Mouse (Mus musculus): ENCODE results near the gene Rcbtb1. TPM values are rescaled to one million over a fixed set of nuclear protein-coding genes. Genes with fewer than 3 reads are reported as not detected.
A peak's percentile ranks its signal among the peaks of the same experiment; 100 is the strongest.
"Not testable (repeated sequence)": the region's sequence is repeated elsewhere in the genome, so short reads cannot be mapped to it uniquely, and the experiment has no call there.

Gene Rcbtb1
- polyA plus RNA-seq, 1 experiment from 2014 or later = 24.9 TPM

- Histone ChIP-seq H3K36me3 (peaks cover 30% of the 10 kb centered on the region), H3K9ac (no peak overlapping the region), H3K9me3 (no peaks in the 10 kb centered on the region), H3K27me3 (replicated peaks) (no peaks in the 10 kb centered on the region), H3K4me1 (peaks cover 14% of the 10 kb centered on the region), H3K4me2 (no peak overlapping the region), H3K4me3 (no peak overlapping the region), H3K27ac (replicated peaks) (no peak overlapping the region)
- ATAC-seq (ENCODE audit: extremely low read depth, insufficient number of reproducible peaks, low FRiP score, low TSS enrichment) = no peak
- 92% methylated on average over 2 of the region's 2 CpGs for WGBS
Observed at GRCm38 (mm10) chr14:59209816-59210215, 8.8 kb downstream of the Rcbtb1 start.

GRCm38 (mm10) chr14:59219241-59219640 lies 18.2 kb downstream of the Rcbtb1 start:
- H3K36me3 ChIP-seq = peaks cover 74% of the 10 kb centered on the region
- ATAC-seq (ENCODE audit: extremely low read depth, insufficient number of reproducible peaks, low FRiP score, low TSS enrichment) = no peak

GRCm38 (mm10) chr14:59226240-59226639 lies 25.2 kb downstream of the Rcbtb1 start:
- Histone ChIP-seq H3K4me2 (no peak overlapping the region), H3K4me3 (no peak overlapping the region), H3K27me3 (replicated peaks) (peaks cover 65% of the 10 kb centered on the region), H3K4me1 (peaks cover 7% of the 10 kb centered on the region; the same call in 1 of the 2 replicates), H3K36me3 (peaks cover 93% of the 10 kb centered on the region), H3K9me3 (no peaks in the 10 kb centered on the region), H3K27ac (replicated peaks) (no peak overlapping the region), H3K9ac (no peak overlapping the region)
- 92% methylated on average over 11 of the region's 11 CpGs for WGBS
- ATAC-seq (ENCODE audit: extremely low read depth, insufficient number of reproducible peaks, low FRiP score, low TSS enrichment) = no peak

More at GRCm38 (mm10) chr14:59219241-59219640, 18.2 kb downstream of the Rcbtb1 start:
- Histone ChIP-seq H3K27me3 (replicated peaks) (peaks cover 32% of the 10 kb centered on the region), H3K9me3 (no peaks in the 10 kb centered on the region), H3K4me3 (no peak overlapping the region), H3K9ac (no peak overlapping the region), H3K4me2 (no peak overlapping the region), H3K4me1 (no peaks in the 10 kb centered on the region), H3K27ac (replicated peaks) (no peak overlapping the region)
- WGBS = 73% methylated on average over 3 of the region's 3 CpGs

GRCm38 (mm10) chr14:59229822-59230221 lies 28.8 kb downstream of the Rcbtb1 start:
- H3K36me3 ChIP-seq = peaks cover 95% of the 10 kb centered on the region
- 88% methylated on average over 3 of the region's 3 CpGs for WGBS

GRCm38 (mm10) chr14:59230331-59230966 lies 29.4 kb downstream of the Rcbtb1 start:
- peak; percentile 46; the same call in 1 of the 2 replicates for ATAC-seq (ENCODE audit: extremely low read depth, insufficient number of reproducible peaks, low FRiP score, low TSS enrichment)
- Histone ChIP-seq H3K4me1 (peaks cover 13% of the 10 kb centered on the region; the same call in 1 of the 2 replicates), H3K4me2 (peak overlapping the region; percentile 56), H3K27ac (replicated peaks) (no peak overlapping the region), H3K9me3 (no peaks in the 10 kb centered on the region), H3K9ac (no peak overlapping the region), H3K36me3 (peaks cover 96% of the 10 kb centered on the region), H3K27me3 (replicated peaks) (peaks cover 71% of the 10 kb centered on the region), H3K4me3 (peak overlapping the region; percentile 22; the same call in 1 of the 2 replicates)
- WGBS = 53% methylated on average over 21 of the region's 21 CpGs

More at GRCm38 (mm10) chr14:59229822-59230221, 28.8 kb downstream of the Rcbtb1 start:
- H3K4me3 ChIP-seq = no peak overlapping the region
- peaks cover 71% of the 10 kb centered on the region for H3K27me3 ChIP-seq (replicated peaks)
- peaks cover 13% of the 10 kb centered on the region; the same call in 1 of the 2 replicates for H3K4me1 ChIP-seq
- no peak for ATAC-seq (ENCODE audit: extremely low read depth, insufficient number of reproducible peaks, low FRiP score, low TSS enrichment)
- no peaks in the 10 kb centered on the region for H3K9me3 ChIP-seq
- no peak overlapping the region for H3K27ac ChIP-seq (replicated peaks)
- no peak overlapping the region for H3K9ac ChIP-seq
- no peak overlapping the region for H3K4me2 ChIP-seq

- Histone ChIP-seq H3K36me3 (peaks cover 93% of the 10 kb centered on the region), H3K9ac (no peak overlapping the region), H3K27ac (replicated peaks) (no peak overlapping the region), H3K4me1 (peaks cover 13% of the 10 kb centered on the region; the same call in 1 of the 2 replicates), H3K9me3 (no peaks in the 10 kb centered on the region), H3K27me3 (replicated peaks) (peaks cover 61% of the 10 kb centered on the region), H3K4me3 (no peak overlapping the region), H3K4me2 (no peak overlapping the region)
- no peak for ATAC-seq (ENCODE audit: extremely low read depth, insufficient number of reproducible peaks, low FRiP score, low TSS enrichment)
- WGBS = 44% methylated on average over 5 of the region's 5 CpGs
Observed at GRCm38 (mm10) chr14:59232003-59232402, 31.0 kb downstream of the Rcbtb1 start.

- Histone ChIP-seq H3K9me3 (peaks cover 2% of the 10 kb centered on the region), H3K27me3 (replicated peaks) (peaks cover 45% of the 10 kb centered on the region), H3K4me1 (peaks cover 13% of the 10 kb centered on the region; the same call in 1 of the 2 replicates), H3K4me2 (no peak overlapping the region), H3K27ac (replicated peaks) (no peak overlapping the region), H3K9ac (no peak overlapping the region), H3K36me3 (peaks cover 93% of the 10 kb centered on the region), H3K4me3 (no peak overlapping the region)
- 89% methylated on average over 9 of the region's 9 CpGs for WGBS
- ATAC-seq (ENCODE audit: extremely low read depth, insufficient number of reproducible peaks, low FRiP score, low TSS enrichment) = no peak
Observed at GRCm38 (mm10) chr14:59233635-59234034, 32.6 kb downstream of the Rcbtb1 start.

- H3K4me2 ChIP-seq; H3K9me3 ChIP-seq; H3K27me3 ChIP-seq (replicated peaks); H3K9ac ChIP-seq; H3K27ac ChIP-seq (replicated peaks); H3K4me3 ChIP-seq; H3K36me3 ChIP-seq; H3K4me1 ChIP-seq; ATAC-seq (ENCODE audit: extremely low read depth, insufficient number of reproducible peaks, low FRiP score, low TSS enrichment): not testable (repeated sequence)
- 49% methylated on average over 5 of the region's 5 CpGs for WGBS
Observed at GRCm38 (mm10) chr14:59250350-59250749, 49.3 kb downstream of the Rcbtb1 start.

GRCm38 (mm10) chr14:59255861-59256260 lies 54.9 kb downstream of the Rcbtb1 start:
- H3K9ac ChIP-seq; H3K4me1 ChIP-seq; H3K4me3 ChIP-seq; ATAC-seq (ENCODE audit: extremely low read depth, insufficient number of reproducible peaks, low FRiP score, low TSS enrichment); H3K9me3 ChIP-seq; H3K27ac ChIP-seq (replicated peaks); H3K4me2 ChIP-seq; H3K36me3 ChIP-seq; H3K27me3 ChIP-seq (replicated peaks): not testable (repeated sequence)
- 77% methylated on average over 1 of the region's 1 CpGs for WGBS

- no peaks in the 10 kb centered on the region for H3K27me3 ChIP-seq (replicated peaks)
- ATAC-seq (ENCODE audit: extremely low read depth, insufficient number of reproducible peaks, low FRiP score, low TSS enrichment) = no peak
- no peak within 1 kb of the TSS for H3K27ac ChIP-seq (replicated peaks)
- no peak within 1 kb of the TSS for H3K4me2 ChIP-seq
- no peaks in the 10 kb centered on the region for H3K9me3 ChIP-seq
- H3K9ac ChIP-seq = no peak within 1 kb of the TSS
- WGBS = 56% methylated on average over 3 of the region's 3 CpGs
- no peaks in the 10 kb centered on the region for H3K36me3 ChIP-seq
- no peaks in the 10 kb centered on the region for H3K4me1 ChIP-seq
- no peak within 1 kb of the TSS for H3K4me3 ChIP-seq
Observed at GRCm38 (mm10) chr14:59260056-59260455, 59.0 kb downstream of the Rcbtb1 start, which contains the start of gene Gm6904. Gene Gm6904, minus strand, starts transcription at chr14:59260216.

- not testable (repeated sequence) for H3K9me3 ChIP-seq; H3K27ac ChIP-seq (replicated peaks); H3K4me1 ChIP-seq; H3K9ac ChIP-seq; H3K36me3 ChIP-seq; H3K4me3 ChIP-seq; H3K27me3 ChIP-seq (replicated peaks); H3K4me2 ChIP-seq; ATAC-seq (ENCODE audit: extremely low read depth, insufficient number of reproducible peaks, low FRiP score, low TSS enrichment)
- 75% methylated on average over 4 of the region's 4 CpGs for WGBS
Observed at GRCm38 (mm10) chr14:59274961-59275360, 74.0 kb downstream of the Rcbtb1 start.
